Mouse (Mus musculus) hindbrain, embryonic 14.5 days (tissue): ENCODE measurements at regions not wholly inside any gene's neighbourhood (a gene's known extent, or its start where the extent isn't known, plus 50 kb on each side); places are given as distances from the start of the nearest gene placed in this dataset.

ENCODE experiments used
- ATAC-seq: fragments of 200-750 bp; cut with Nextera tagmentation; 2 replicates; pipeline ENCODE4 v1.8.0; 2017; ENCODE audit warnings: moderate number of reproducible peaks, mild to moderate bottlenecking, moderate TSS enrichment, moderate library complexity; ENCODE audit not compliant: low FRiP score
- DNase-seq: peaks from one replicate; pipeline ENCODE4 v3.0.0-alpha.2; 2015; ENCODE audit warnings: low spot score
- H3K27ac ChIP-seq: fragments of 300-500 bp; sonication (generic); 2 replicates; pipeline ENCODE4 v1.5.1; 2014; ENCODE audit warnings: mild to moderate bottlenecking, moderate library complexity
- H3K27me3 ChIP-seq: fragments of 300-500 bp; sonication (generic); 2 replicates; pipeline ENCODE4 v1.6.1; 2014; ENCODE audit warnings: mild to moderate bottlenecking, low read length, mixed read lengths; ENCODE audit not compliant: control insufficient read depth, insufficient read depth
- H3K36me3 ChIP-seq: fragments of 300-500 bp; sonication (generic); replicated peaks from 2 replicates; pipeline ENCODE4 v1.6.1; 2014; ENCODE audit not compliant: control insufficient read depth, insufficient read depth
- H3K4me1 ChIP-seq: fragments of 300-500 bp; sonication (generic); replicated peaks from 2 replicates; pipeline ENCODE4 v1.6.1; 2014; ENCODE audit warnings: antibody characterized with exemption, low read length, mixed read lengths; ENCODE audit not compliant: control insufficient read depth, insufficient read depth
- H3K4me2 ChIP-seq: fragments of 300-500 bp; sonication (generic); replicated peaks from 2 replicates; pipeline ENCODE4 v1.6.1; 2014; ENCODE audit warnings: mild to moderate bottlenecking, moderate library complexity
- H3K4me3 ChIP-seq: fragments of 300-500 bp; sonication (generic); replicated peaks from 2 replicates; pipeline ENCODE4 v1.5.1; 2014; ENCODE audit warnings: mild to moderate bottlenecking, low read length
- H3K9ac ChIP-seq: fragments of 300-500 bp; sonication (generic); 2 replicates; pipeline ENCODE4 v1.6.1; 2014
- H3K9me3 ChIP-seq: fragments of 300-500 bp; sonication (generic); 2 replicates; pipeline ENCODE4 v1.6.1; 2016; ENCODE audit warnings: low read length; ENCODE audit not compliant: control insufficient read depth
- WGBS: fragments of 180-500 bp; shearing (Covaris S2); extraction: QIAGEN DNeasy Blood & Tissue Kit; methylation state at CpG from one replicate; pipeline ENCODE4 v1.1.7; 2014; 5-methylcytosine and 5-hydroxymethylcytosine counted together

- Histone ChIP-seq H3K4me3 (no peak overlapping the region), H3K4me1 (no peaks in the 10 kb centered on the region), H3K36me3 (no peaks in the 10 kb centered on the region), H3K27me3 (no peaks in the 10 kb centered on the region), H3K9me3 (no peaks in the 10 kb centered on the region), H3K27ac (no peak overlapping the region), H3K4me2 (no peak overlapping the region), H3K9ac (no peak overlapping the region)
- 89% methylated on average over 16 of the region's 16 CpGs for WGBS
- ATAC-seq (no peak), DNase-seq (no peak)
Measured at GRCm38 (mm10) chr10:95773425-95773980, 69.2 kb downstream of the Gm33543 start.

GRCm38 (mm10) chr10:95772811-95773424 is 69.8 kb downstream of the Gm33543 start:
- 93% methylated on average over 9 of the region's 9 CpGs for WGBS
- Histone ChIP-seq H3K27ac (no peak overlapping the region), H3K9ac (no peak overlapping the region), H3K4me3 (no peak overlapping the region), H3K36me3 (no peaks in the 10 kb centered on the region), H3K4me1 (no peaks in the 10 kb centered on the region), H3K4me2 (no peak overlapping the region), H3K27me3 (no peaks in the 10 kb centered on the region), H3K9me3 (no peaks in the 10 kb centered on the region)
- DNase-seq (no peak), ATAC-seq (no peak)

- no peak overlapping the region for H3K4me2 ChIP-seq
- H3K4me1 ChIP-seq = no peaks in the 10 kb centered on the region
- no peaks in the 10 kb centered on the region for H3K9me3 ChIP-seq
- no peak for ATAC-seq
- no peak overlapping the region for H3K4me3 ChIP-seq
- WGBS = 83% methylated on average over 8 of the region's 8 CpGs
- no peak overlapping the region for H3K9ac ChIP-seq
- H3K36me3 ChIP-seq = no peaks in the 10 kb centered on the region
- DNase-seq = no peak
- no peak overlapping the region for H3K27ac ChIP-seq
- no peaks in the 10 kb centered on the region for H3K27me3 ChIP-seq
Measured at GRCm38 (mm10) chr10:95768974-95769373, 73.8 kb downstream of the Gm33543 start.

- no peak overlapping the region for H3K4me2 ChIP-seq
- DNase-seq = no peak
- WGBS = 59% methylated on average over 6 of the region's 7 CpGs
- H3K27me3 ChIP-seq = no peaks in the 10 kb centered on the region
- no peak for ATAC-seq
- H3K4me1 ChIP-seq = no peaks in the 10 kb centered on the region
- H3K9ac ChIP-seq = no peak overlapping the region
- H3K9me3 ChIP-seq = no peaks in the 10 kb centered on the region
- no peaks in the 10 kb centered on the region for H3K36me3 ChIP-seq
- H3K4me3 ChIP-seq = no peak overlapping the region
- no peak overlapping the region for H3K27ac ChIP-seq
Measured at GRCm38 (mm10) chr10:95767526-95768161, 75.1 kb downstream of the Gm33543 start.

- no peaks in the 10 kb centered on the region for H3K27me3 ChIP-seq
- H3K4me2 ChIP-seq = no peak overlapping the region
- 80% methylated on average over 4 of the region's 4 CpGs for WGBS
- H3K9me3 ChIP-seq = no peaks in the 10 kb centered on the region
- H3K4me3 ChIP-seq = no peak overlapping the region
- H3K9ac ChIP-seq = no peak overlapping the region
- H3K27ac ChIP-seq = no peak overlapping the region
- no peaks in the 10 kb centered on the region for H3K4me1 ChIP-seq
- ATAC-seq (no peak), DNase-seq (no peak)
- H3K36me3 ChIP-seq = no peaks in the 10 kb centered on the region
Measured at GRCm38 (mm10) chr10:95764129-95764528, 78.6 kb downstream of the Gm33543 start.

GRCm38 (mm10) chr10:95762632-95763031 is 80.1 kb downstream of the Gm33543 start:
- no peaks in the 10 kb centered on the region for H3K9me3 ChIP-seq
- H3K36me3 ChIP-seq = no peaks in the 10 kb centered on the region
- DNase-seq (no peak), ATAC-seq (no peak)
- H3K4me2 ChIP-seq = no peak overlapping the region
- no peak overlapping the region for H3K4me3 ChIP-seq
- H3K9ac ChIP-seq = no peak overlapping the region
- no peaks in the 10 kb centered on the region for H3K27me3 ChIP-seq
- H3K4me1 ChIP-seq = no peaks in the 10 kb centered on the region
- WGBS = 84% methylated on average over 8 of the region's 8 CpGs
- no peak overlapping the region for H3K27ac ChIP-seq

GRCm38 (mm10) chr10:95761969-95762368 is 80.8 kb downstream of the Gm33543 start:
- Histone ChIP-seq H3K9me3 (no peaks in the 10 kb centered on the region), H3K27me3 (no peaks in the 10 kb centered on the region), H3K4me1 (no peaks in the 10 kb centered on the region), H3K4me3 (no peak overlapping the region), H3K27ac (no peak overlapping the region), H3K36me3 (no peaks in the 10 kb centered on the region), H3K4me2 (no peak overlapping the region), H3K9ac (no peak overlapping the region)
- WGBS = 96% methylated on average over 4 of the region's 4 CpGs
- DNase-seq (no peak), ATAC-seq (no peak)

GRCm38 (mm10) chr10:95760121-95760870 is 82.4 kb downstream of the Gm33543 start:
- WGBS = 93% methylated on average over 9 of the region's 9 CpGs
- Histone ChIP-seq H3K4me3 (no peak overlapping the region), H3K4me1 (no peaks in the 10 kb centered on the region), H3K9me3 (no peaks in the 10 kb centered on the region), H3K27me3 (no peaks in the 10 kb centered on the region), H3K27ac (no peak overlapping the region), H3K9ac (no peak overlapping the region), H3K4me2 (no peak overlapping the region), H3K36me3 (no peaks in the 10 kb centered on the region)
- no peak for DNase-seq
- no peak for ATAC-seq

- ATAC-seq = no peak
- Histone ChIP-seq H3K4me3 (no peak overlapping the region), H3K27me3 (no peaks in the 10 kb centered on the region), H3K36me3 (no peaks in the 10 kb centered on the region), H3K27ac (no peak overlapping the region), H3K9ac (no peak overlapping the region), H3K9me3 (no peaks in the 10 kb centered on the region), H3K4me2 (no peak overlapping the region), H3K4me1 (no peaks in the 10 kb centered on the region)
- 97% methylated on average over 8 of the region's 8 CpGs for WGBS
- DNase-seq = no peak
Measured at GRCm38 (mm10) chr10:95758181-95758580, 84.5 kb downstream of the Gm33543 start.
